Mouse (Mus musculus) liver, embryonic 14.5 days (tissue): ENCODE data around the gene Lrrc7. TPM values are rescaled to one million over a fixed set of nuclear protein-coding genes. Genes with fewer than 3 reads are reported as not detected.

Experiments used
- ATAC-seq: fragments of 200-750 bp; cut with Nextera tagmentation; 2 replicates; pipeline ENCODE4 v1.8.0; 2017; ENCODE audit warnings: moderate number of reproducible peaks, mild to moderate bottlenecking, moderate library complexity; ENCODE audit not compliant: insufficient read depth
- DNase-seq, 3 experiments: peaks; one replicate each; pipeline ENCODE4 v3.0.0-alpha.2; 2012 to 2013; ENCODE audit warnings: low read depth in 3 of 3, low spot score in 3 of 3
- H3K27ac ChIP-seq: fragments of 300-500 bp; sonication (generic); 2 replicates; pipeline ENCODE4 v1.5.1; 2014; ENCODE audit warnings: moderate library complexity, mild to moderate bottlenecking, control low read depth, inconsistent platforms
- H3K27me3 ChIP-seq: fragments of 300-500 bp; sonication (generic); 2 replicates; pipeline ENCODE4 v1.6.1; 2014; ENCODE audit warnings: mild to moderate bottlenecking, low read length, moderate library complexity; ENCODE audit not compliant: control insufficient read depth, insufficient read depth
- H3K36me3 ChIP-seq: fragments of 300-500 bp; sonication (generic); replicated peaks from 2 replicates; pipeline ENCODE4 v1.6.1; 2014; ENCODE audit warnings: low read depth; ENCODE audit not compliant: control insufficient read depth, insufficient read depth
- H3K4me1 ChIP-seq, 2 experiments: fragments of 200-500 bp in 1 of 2; fragments of 300-500 bp in 1 of 2; sonication (generic) in 1 of 2; replicated peaks; 2 replicates each; pipeline ENCODE4 v1.6.1; 2012 to 2014; ENCODE audit warnings: antibody characterized with exemption in 1 of 2, inconsistent platforms in 1 of 2, low read length in 1 of 2; ENCODE audit not compliant: control insufficient read depth in 2 of 2, insufficient read depth in 2 of 2
- H3K4me2 ChIP-seq: fragments of 300-500 bp; sonication (generic); 2 replicates; pipeline ENCODE4 v1.6.1; 2014; ENCODE audit warnings: low read depth, mild to moderate bottlenecking, control low read depth, moderate library complexity
- H3K4me3 ChIP-seq, 2 experiments: fragments of 200-500 bp in 1 of 2; fragments of 300-500 bp in 1 of 2; sonication (generic) in 1 of 2; 2 replicates each; pipeline ENCODE4 v1.5.1; 2012 to 2014; ENCODE audit warnings: low read depth in 2 of 2, low read length in 2 of 2, mild to moderate bottlenecking in 2 of 2, control low read depth in 1 of 2, inconsistent platforms in 1 of 2, moderate library complexity in 1 of 2; ENCODE audit not compliant: insufficient read depth in 1 of 2
- H3K9ac ChIP-seq: fragments of 300-500 bp; sonication (generic); replicated peaks from 2 replicates; pipeline ENCODE4 v1.6.1; 2014; ENCODE audit warnings: mild to moderate bottlenecking, control low read depth, moderate library complexity
- H3K9me3 ChIP-seq: fragments of 300-500 bp; sonication (generic); 2 replicates; pipeline ENCODE4 v1.6.1; 2016; ENCODE audit warnings: low read length, mixed read lengths; ENCODE audit not compliant: control insufficient read depth
- CTCF ChIP-seq: IDR thresholded peaks from 2 replicates; pipeline ENCODE4 v1.5.1; 2016; ENCODE audit warnings: antibody characterized with exemption, low read depth, control low read depth
- EP300 ChIP-seq: IDR thresholded peaks from 2 replicates; pipeline ENCODE4 v1.6.1; 2016; ENCODE audit warnings: antibody characterized with exemption, low read depth
- WGBS: fragments of 180-500 bp; shearing (Covaris S2); extraction: QIAGEN DNeasy Blood & Tissue Kit; methylation state at CpG from one replicate; pipeline ENCODE4 v1.1.7; 2014; ENCODE audit not compliant: insufficient replicate concordance; 5-methylcytosine and 5-hydroxymethylcytosine counted together
- polyA plus RNA-seq, 2 experiments: library from polyadenylated mRNA; depleted of rRNA in 1 of 2; stranded (reverse) in 1 of 2; unstranded in 1 of 2; fragments of >200 nt; fragmentation: Nextera tagmentation in 1 of 2; extraction: Ambion mirVana in 1 of 2; gene quantifications; 2 replicates each; pipeline versions ENCODE4 v1.2.1 to v1.2.3; 2012 to 2014

The Lrrc7 gene
- polyA plus RNA-seq, 2 experiments: under 0.01 to 0.03 TPM

GRCm38 (mm10) chr3:158356194-158356593 lies 205.8 kb downstream of the Lrrc7 start:
- H3K4me1 ChIP-seq: no peaks in the 10 kb centered on the region
- H3K4me3 ChIP-seq: no peak overlapping the region
- H3K36me3 ChIP-seq: no peaks in the 10 kb centered on the region
- H3K4me2 ChIP-seq: no peak overlapping the region
- H3K27ac ChIP-seq: no peak overlapping the region
- H3K9me3 ChIP-seq: no peaks in the 10 kb centered on the region
- ATAC-seq (no peak), DNase-seq (no peak)
- TF ChIP-seq EP300 (no peak), CTCF (no peak)
- 56% methylated on average over 4 of the region's 4 CpGs for WGBS
- no peaks in the 10 kb centered on the region for H3K27me3 ChIP-seq
- H3K9ac ChIP-seq: no peak overlapping the region

- ATAC-seq (no peak), DNase-seq (no peak)
- no peaks in the 10 kb centered on the region for H3K4me1 ChIP-seq
- H3K9me3 ChIP-seq: no peaks in the 10 kb centered on the region
- TF ChIP-seq EP300 (no peak), CTCF (no peak)
- no peaks in the 10 kb centered on the region for H3K36me3 ChIP-seq
- H3K27ac ChIP-seq: no peak overlapping the region
- no peak overlapping the region for H3K4me2 ChIP-seq
- no peaks in the 10 kb centered on the region for H3K27me3 ChIP-seq
- no peak overlapping the region for H3K9ac ChIP-seq
- H3K4me3 ChIP-seq: no peak overlapping the region
Observed at GRCm38 (mm10) chr3:158340808-158341207, 221.2 kb downstream of the Lrrc7 start.

GRCm38 (mm10) chr3:158330085-158330484 lies 231.9 kb downstream of the Lrrc7 start:
- Histone ChIP-seq H3K36me3 (no peaks in the 10 kb centered on the region), H3K9me3 (no peaks in the 10 kb centered on the region), H3K4me3 (no peak overlapping the region), H3K4me1 (no peaks in the 10 kb centered on the region), H3K4me2 (no peak overlapping the region), H3K9ac (no peak overlapping the region), H3K27ac (no peak overlapping the region), H3K27me3 (no peaks in the 10 kb centered on the region)
- no peak for TF ChIP-seq CTCF
- no peak for TF ChIP-seq EP300
- DNase-seq: no peak
- ATAC-seq: no peak

GRCm38 (mm10) chr3:158310391-158310790 lies 251.6 kb downstream of the Lrrc7 start:
- no peaks in the 10 kb centered on the region for H3K4me1 ChIP-seq
- WGBS: 40% methylated on average over 2 of the region's 2 CpGs
- no peak for TF ChIP-seq EP300
- TF ChIP-seq CTCF: no peak
- no peak overlapping the region for H3K9ac ChIP-seq
- H3K27ac ChIP-seq: no peak overlapping the region
- no peak overlapping the region for H3K4me2 ChIP-seq
- DNase-seq (no peak), ATAC-seq (no peak)
- no peaks in the 10 kb centered on the region for H3K27me3 ChIP-seq
- no peaks in the 10 kb centered on the region for H3K36me3 ChIP-seq
- no peak overlapping the region for H3K4me3 ChIP-seq
- H3K9me3 ChIP-seq: no peaks in the 10 kb centered on the region

- no peak for TF ChIP-seq CTCF
- no peak for TF ChIP-seq EP300
- no peak overlapping the region for H3K4me2 ChIP-seq
- H3K9ac ChIP-seq: no peak overlapping the region
- no peak overlapping the region for H3K27ac ChIP-seq
- no peak overlapping the region for H3K4me3 ChIP-seq
- H3K9me3 ChIP-seq: no peaks in the 10 kb centered on the region
- ATAC-seq (no peak), DNase-seq (no peak)
- no peaks in the 10 kb centered on the region for H3K27me3 ChIP-seq
- H3K4me1 ChIP-seq: no peaks in the 10 kb centered on the region
- H3K36me3 ChIP-seq: no peaks in the 10 kb centered on the region
Observed at GRCm38 (mm10) chr3:158307415-158307814, 254.6 kb downstream of the Lrrc7 start.

GRCm38 (mm10) chr3:158298732-158299131 lies 263.3 kb downstream of the Lrrc7 start:
- Histone ChIP-seq H3K27me3 (no peaks in the 10 kb centered on the region), H3K9ac (no peak overlapping the region), H3K36me3 (no peaks in the 10 kb centered on the region), H3K4me2 (no peak overlapping the region), H3K9me3 (no peaks in the 10 kb centered on the region), H3K4me3 (no peak overlapping the region), H3K27ac (no peak overlapping the region), H3K4me1 (no peaks in the 10 kb centered on the region)
- no peak for TF ChIP-seq EP300
- no peak for TF ChIP-seq CTCF
- DNase-seq (no peak), ATAC-seq (no peak)
- WGBS: 52% methylated on average over 3 of the region's 3 CpGs
